Mouse (Mus musculus): Measurements from ENCODE around the gene Tmod2.

- TF ChIP-seq POLR2A (IDR thresholded peaks at IDR 0.05; ENCODE audit: extremely low read depth, insufficient read depth, low read length) (no peak), CTCF (IDR thresholded peaks at IDR 0.05; ENCODE audit: low read depth, low read length) (no peak)
Observed at GRCm38 (mm10) chr9:75564892-75565291, 46.2 kb downstream of the Tmod2 start.
